Mouse (Mus musculus): Measurements from ENCODE around the gene Stk40. TPM values are rescaled to one million over a fixed set of nuclear protein-coding genes. Genes with fewer than 3 reads are reported as not detected.

Stk40 gene
- polyA plus RNA-seq (2015; fragmentation: Nextera tagmentation; extraction: Ambion mirVana), result 29.5 and 34.3 TPM in 2 replicates

GRCm38 (mm10) chr4:126103590-126104068, at the start of gene Stk40:
TSS of gene Stk40 (plus strand) at chr4:126103957.
- H3K4me3 ChIP-seq (ENCODE audit: low read length), result peak within 1 kb of the TSS; percentile 91
- peak within 1 kb of the TSS; percentile 89 for H3K9ac ChIP-seq (ENCODE audit: low read depth, low read length)
- peak within 1 kb of the TSS; percentile 82 for H3K4me2 ChIP-seq (ENCODE audit: low read length)
- WGBS, result under 1% methylated on average over 18 of the region's 34 CpGs
- ATAC-seq, result peak; percentile 96
- no peaks in the 10 kb centered on the region for H3K27me3 ChIP-seq (replicated peaks; ENCODE audit: control insufficient read depth, insufficient read depth, low read length)
- peaks cover 37% of the 10 kb centered on the region for H3K4me1 ChIP-seq (ENCODE audit: control insufficient read depth, insufficient read depth, low read depth, low read length)
- H3K9me3 ChIP-seq (ENCODE audit: control insufficient read depth, low read length), result no peaks in the 10 kb centered on the region
- peak within 1 kb of the TSS; percentile 81 for H3K27ac ChIP-seq (ENCODE audit: low read depth, low read length)
- no peaks in the 10 kb centered on the region for H3K36me3 ChIP-seq (ENCODE audit: control insufficient read depth, insufficient read depth, low read length)

GRCm38 (mm10) chr4:126057207-126058133, 46.3 kb upstream of the Stk40 start:
- Histone ChIP-seq H3K4me2 (ENCODE audit: low read length) (peak overlapping the region; percentile 93), H3K9me3 (ENCODE audit: control insufficient read depth, low read length) (no peaks in the 10 kb centered on the region), H3K27ac (ENCODE audit: low read depth, low read length) (no peak overlapping the region; the same call in 1 of the 2 replicates), H3K4me3 (ENCODE audit: low read length) (peak overlapping the region; percentile 68), H3K27me3 (replicated peaks; ENCODE audit: control insufficient read depth, insufficient read depth, low read length) (no peaks in the 10 kb centered on the region), H3K4me1 (ENCODE audit: control insufficient read depth, insufficient read depth, low read depth, low read length) (peaks cover 14% of the 10 kb centered on the region), H3K9ac (ENCODE audit: low read depth, low read length) (peak overlapping the region; percentile 67), H3K36me3 (ENCODE audit: control insufficient read depth, insufficient read depth, low read length) (peaks cover 20% of the 10 kb centered on the region; the same call in 1 of the 2 replicates)
- ATAC-seq, result 0 out of 2 replicates have a peak, but pooled peaks have one; percentile 1
- WGBS, result 17% methylated on average over 19 of the region's 19 CpGs

GRCm38 (mm10) chr4:126058134-126058996, 45.4 kb upstream of the Stk40 start, which contains the start of gene Oscp1:
TSS of gene Oscp1 (plus strand) at chr4:126058565.
- H3K4me3 ChIP-seq (ENCODE audit: low read length), result peak within 1 kb of the TSS; percentile 68
- peaks cover 14% of the 10 kb centered on the region for H3K4me1 ChIP-seq (ENCODE audit: control insufficient read depth, insufficient read depth, low read depth, low read length)
- peaks cover 15% of the 10 kb centered on the region; the same call in 1 of the 2 replicates for H3K36me3 ChIP-seq (ENCODE audit: control insufficient read depth, insufficient read depth, low read length)
- no peaks in the 10 kb centered on the region for H3K9me3 ChIP-seq (ENCODE audit: control insufficient read depth, low read length)
- no peaks in the 10 kb centered on the region for H3K27me3 ChIP-seq (replicated peaks; ENCODE audit: control insufficient read depth, insufficient read depth, low read length)
- H3K4me2 ChIP-seq (ENCODE audit: low read length), result peak within 1 kb of the TSS; percentile 93
- WGBS, result under 1% methylated on average over 54 of the region's 57 CpGs
- ATAC-seq, result peak; percentile 99
- peak within 1 kb of the TSS; percentile 69 for H3K27ac ChIP-seq (ENCODE audit: low read depth, low read length)
- peak within 1 kb of the TSS; percentile 79 for H3K9ac ChIP-seq (ENCODE audit: low read depth, low read length)

- Histone ChIP-seq H3K9ac (ENCODE audit: low read depth, low read length) (peak overlapping the region; percentile 79), H3K27me3 (replicated peaks; ENCODE audit: control insufficient read depth, insufficient read depth, low read length) (no peaks in the 10 kb centered on the region), H3K4me1 (ENCODE audit: control insufficient read depth, insufficient read depth, low read depth, low read length) (peaks cover 14% of the 10 kb centered on the region), H3K9me3 (ENCODE audit: control insufficient read depth, low read length) (no peaks in the 10 kb centered on the region), H3K4me3 (ENCODE audit: low read length) (peak overlapping the region; percentile 68), H3K27ac (ENCODE audit: low read depth, low read length) (peak overlapping the region; percentile 69), H3K36me3 (ENCODE audit: control insufficient read depth, insufficient read depth, low read length) (peaks cover 15% of the 10 kb centered on the region; the same call in 1 of the 2 replicates), H3K4me2 (ENCODE audit: low read length) (peak overlapping the region; percentile 73)
- WGBS, result 35% methylated on average over 9 of the region's 9 CpGs
- ATAC-seq, result no peak
Observed at GRCm38 (mm10) chr4:126058997-126059362, 44.8 kb upstream of the Stk40 start.

GRCm38 (mm10) chr4:126062856-126063255, 40.9 kb upstream of the Stk40 start:
- Histone ChIP-seq H3K9ac (ENCODE audit: low read depth, low read length) (no peak overlapping the region), H3K4me1 (ENCODE audit: control insufficient read depth, insufficient read depth, low read depth, low read length) (peaks cover 10% of the 10 kb centered on the region), H3K4me2 (ENCODE audit: low read length) (no peak overlapping the region), H3K36me3 (ENCODE audit: control insufficient read depth, insufficient read depth, low read length) (no peaks in the 10 kb centered on the region), H3K27ac (ENCODE audit: low read depth, low read length) (no peak overlapping the region), H3K27me3 (replicated peaks; ENCODE audit: control insufficient read depth, insufficient read depth, low read length) (no peaks in the 10 kb centered on the region), H3K4me3 (ENCODE audit: low read length) (no peak overlapping the region), H3K9me3 (ENCODE audit: control insufficient read depth, low read length) (no peaks in the 10 kb centered on the region)
- ATAC-seq, result no peak
- WGBS, result 48% methylated on average over 1 of the region's 1 CpGs

GRCm38 (mm10) chr4:126065241-126065640, 38.5 kb upstream of the Stk40 start:
- Histone ChIP-seq H3K27me3 (replicated peaks; ENCODE audit: control insufficient read depth, insufficient read depth, low read length) (no peaks in the 10 kb centered on the region), H3K27ac (ENCODE audit: low read depth, low read length) (no peak overlapping the region), H3K4me1 (ENCODE audit: control insufficient read depth, insufficient read depth, low read depth, low read length) (no peaks in the 10 kb centered on the region), H3K4me2 (ENCODE audit: low read length) (no peak overlapping the region), H3K4me3 (ENCODE audit: low read length) (no peak overlapping the region), H3K9me3 (ENCODE audit: control insufficient read depth, low read length) (no peaks in the 10 kb centered on the region), H3K36me3 (ENCODE audit: control insufficient read depth, insufficient read depth, low read length) (no peaks in the 10 kb centered on the region), H3K9ac (ENCODE audit: low read depth, low read length) (no peak overlapping the region)
- 96% methylated on average over 7 of the region's 7 CpGs for WGBS
- no peak for ATAC-seq

GRCm38 (mm10) chr4:126067401-126068077, 36.2 kb upstream of the Stk40 start:
- 71% methylated on average over 15 of the region's 15 CpGs for WGBS
- Histone ChIP-seq H3K27ac (ENCODE audit: low read depth, low read length) (no peak overlapping the region), H3K4me2 (ENCODE audit: low read length) (no peak overlapping the region), H3K4me1 (ENCODE audit: control insufficient read depth, insufficient read depth, low read depth, low read length) (no peaks in the 10 kb centered on the region), H3K36me3 (ENCODE audit: control insufficient read depth, insufficient read depth, low read length) (no peaks in the 10 kb centered on the region), H3K27me3 (replicated peaks; ENCODE audit: control insufficient read depth, insufficient read depth, low read length) (no peaks in the 10 kb centered on the region), H3K4me3 (ENCODE audit: low read length) (no peak overlapping the region), H3K9ac (ENCODE audit: low read depth, low read length) (no peak overlapping the region), H3K9me3 (ENCODE audit: control insufficient read depth, low read length) (no peaks in the 10 kb centered on the region)
- no peak for ATAC-seq

- Histone ChIP-seq H3K4me1 (ENCODE audit: control insufficient read depth, insufficient read depth, low read depth, low read length) (no peaks in the 10 kb centered on the region), H3K9me3 (ENCODE audit: control insufficient read depth, low read length) (no peaks in the 10 kb centered on the region), H3K4me2 (ENCODE audit: low read length) (no peak overlapping the region), H3K36me3 (ENCODE audit: control insufficient read depth, insufficient read depth, low read length) (peaks cover 2% of the 10 kb centered on the region; the same call in 1 of the 2 replicates), H3K4me3 (ENCODE audit: low read length) (no peak overlapping the region), H3K27me3 (replicated peaks; ENCODE audit: control insufficient read depth, insufficient read depth, low read length) (no peaks in the 10 kb centered on the region), H3K9ac (ENCODE audit: low read depth, low read length) (no peak overlapping the region), H3K27ac (ENCODE audit: low read depth, low read length) (no peak overlapping the region)
- 84% methylated on average over 6 of the region's 6 CpGs for WGBS
- no peak for ATAC-seq
Observed at GRCm38 (mm10) chr4:126068842-126069241, 34.9 kb upstream of the Stk40 start.

All from hindbrain, embryonic 16.5 days (tissue).